Mouse (Mus musculus): ENCODE measurements around the gene Nupl1. TPM values are rescaled to one million over a fixed set of nuclear protein-coding genes. Genes with fewer than 3 reads are reported as not detected.

Gene Nupl1
- polyA plus RNA-seq, 1 experiment: not detected

DNA sequence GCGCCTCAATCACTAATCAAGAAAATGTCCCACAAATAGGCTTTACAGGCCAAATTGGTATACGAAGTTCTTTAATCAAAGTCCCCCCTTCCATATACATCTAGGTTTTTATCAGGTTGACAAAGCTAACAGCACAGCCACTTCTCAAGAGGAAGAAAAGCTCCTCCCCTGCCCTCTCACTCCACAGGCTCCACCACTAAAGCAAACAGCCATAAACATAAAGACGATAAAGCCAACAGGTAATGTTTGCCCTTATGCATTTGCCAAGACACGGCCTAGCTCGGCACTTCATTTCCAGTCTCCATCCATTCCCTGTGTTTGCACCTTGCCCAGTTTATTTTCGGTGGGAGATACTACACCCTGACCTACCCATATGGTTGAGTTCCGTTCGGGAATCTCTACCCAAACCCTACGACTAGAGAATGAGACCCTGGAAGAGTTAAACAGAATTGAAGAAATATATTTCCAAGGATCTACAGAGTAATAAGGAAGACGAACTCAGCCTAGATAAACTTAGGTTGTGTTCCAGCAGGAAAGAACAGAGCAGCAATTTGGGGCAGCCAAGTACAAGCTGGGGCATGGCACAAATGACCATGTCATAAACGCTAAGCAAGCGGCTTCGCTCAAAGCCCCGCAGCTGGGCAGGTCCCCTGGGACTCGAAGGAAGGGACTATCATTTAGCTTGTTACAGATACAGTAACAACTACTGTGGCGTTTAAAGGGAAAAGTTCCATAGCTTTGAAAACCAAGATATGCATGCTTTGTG is 80.2 kb downstream of the Nupl1 start:
- Histone ChIP-seq H3K4me1 (peaks cover 4% of the 10 kb centered on the region; the same call in 1 of the 2 replicates), H3K4me3 (replicated peaks) (no peak overlapping the region), H3K27me3 (replicated peaks) (peaks cover 48% of the 10 kb centered on the region), H3K36me3 (replicated peaks; ENCODE audit: low read length) (no peaks in the 10 kb centered on the region), H3K9me3 (no peaks in the 10 kb centered on the region)
- TF ChIP-seq GATA1 (IDR thresholded peaks at IDR 0.05; ENCODE audit: borderline replicate concordance, low read length) (no peak), FLI1 (IDR thresholded peaks at IDR 0.05; ENCODE audit: low read length) (no peak)

DNA sequence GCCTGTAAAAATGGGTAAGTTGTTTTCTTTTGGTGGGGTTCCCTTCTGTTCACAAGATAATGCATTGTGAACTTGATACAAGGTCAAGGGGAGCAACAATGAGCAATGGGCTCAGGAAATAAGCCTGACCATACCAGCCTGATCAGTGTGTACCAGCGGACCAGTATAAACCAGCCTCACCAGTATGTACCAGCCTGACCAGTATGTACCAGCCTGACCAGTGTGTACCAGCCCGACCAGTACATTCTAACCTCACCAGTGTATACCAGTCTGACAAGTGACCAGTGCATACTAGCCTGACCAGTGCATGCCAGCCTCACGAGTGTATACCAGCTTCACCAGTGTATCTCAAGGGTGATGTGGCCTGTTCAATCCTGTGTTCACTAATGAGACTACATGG is 87.9 kb downstream of the Nupl1 start:
- H3K36me3 ChIP-seq (replicated peaks; ENCODE audit: low read length): no peaks in the 10 kb centered on the region
- H3K4me1 ChIP-seq: no peaks in the 10 kb centered on the region
- TF ChIP-seq GATA1 (IDR thresholded peaks at IDR 0.05; ENCODE audit: borderline replicate concordance, low read length) (no peak), FLI1 (IDR thresholded peaks at IDR 0.05; ENCODE audit: low read length) (no peak)

DNA sequence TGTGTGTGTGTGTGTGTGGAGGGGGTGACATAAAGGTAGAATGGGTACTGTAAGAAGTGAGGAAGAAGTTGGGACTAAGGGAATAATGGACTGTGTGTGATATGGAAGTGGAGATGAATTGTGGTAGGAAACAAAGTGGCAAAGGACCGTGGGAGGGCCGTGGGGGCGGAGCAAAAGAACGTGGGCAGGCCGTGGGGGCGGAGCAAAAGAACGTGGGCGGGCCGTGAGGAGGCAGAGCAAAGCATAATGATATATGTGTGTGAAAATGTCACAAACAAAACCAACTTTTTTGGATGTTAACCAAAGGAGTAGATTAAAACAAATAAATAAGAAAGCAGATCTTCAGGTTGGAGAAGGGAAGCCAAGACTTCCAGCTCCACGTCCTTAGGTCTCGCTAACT is 98.9 kb downstream of the Nupl1 start:
- no peaks in the 10 kb centered on the region for H3K9me3 ChIP-seq
- H3K4me1 ChIP-seq: no peaks in the 10 kb centered on the region
- no peaks in the 10 kb centered on the region for H3K27me3 ChIP-seq (replicated peaks)
- H3K36me3 ChIP-seq (replicated peaks; ENCODE audit: low read length): no peaks in the 10 kb centered on the region
- TF ChIP-seq FLI1 (IDR thresholded peaks at IDR 0.05; ENCODE audit: low read length) (no peak), GATA1 (IDR thresholded peaks at IDR 0.05; ENCODE audit: borderline replicate concordance, low read length) (no peak)
- no peak overlapping the region for H3K4me3 ChIP-seq (replicated peaks)

More for the DNA sequence above, 87.9 kb downstream of the Nupl1 start:
- H3K9me3 ChIP-seq: no peaks in the 10 kb centered on the region
- H3K27me3 ChIP-seq (replicated peaks): peaks cover 8% of the 10 kb centered on the region
- H3K4me3 ChIP-seq (replicated peaks): peak overlapping the region; percentile 26

DNA sequence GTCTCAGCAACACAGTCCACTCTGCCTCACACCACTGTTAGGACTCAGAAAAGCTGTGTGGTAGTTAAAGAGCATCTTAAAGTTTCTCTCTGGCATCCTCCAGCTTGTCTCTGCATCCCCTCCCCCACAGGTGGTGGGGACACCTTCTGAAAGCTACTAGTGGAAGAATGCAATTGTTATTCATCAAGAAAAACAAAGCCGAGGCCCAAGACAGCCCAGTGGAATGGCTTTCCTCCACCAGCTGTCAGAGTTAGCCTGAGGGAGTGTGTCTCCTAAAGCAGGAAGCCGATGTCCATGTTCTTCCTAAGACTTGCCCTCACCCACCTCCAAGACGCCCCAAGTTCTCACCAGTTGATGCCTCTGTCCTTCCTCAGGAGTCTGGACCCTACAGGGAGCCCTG is 102.3 kb downstream of the Nupl1 start:
- Histone ChIP-seq H3K4me1 (no peaks in the 10 kb centered on the region), H3K4me3 (replicated peaks) (no peak overlapping the region), H3K27me3 (replicated peaks) (no peaks in the 10 kb centered on the region), H3K36me3 (replicated peaks; ENCODE audit: low read length) (no peaks in the 10 kb centered on the region), H3K9me3 (no peaks in the 10 kb centered on the region)
- TF ChIP-seq GATA1 (IDR thresholded peaks at IDR 0.05; ENCODE audit: borderline replicate concordance, low read length): no peak
- TF ChIP-seq FLI1 (IDR thresholded peaks at IDR 0.05; ENCODE audit: low read length): no peak

DNA sequence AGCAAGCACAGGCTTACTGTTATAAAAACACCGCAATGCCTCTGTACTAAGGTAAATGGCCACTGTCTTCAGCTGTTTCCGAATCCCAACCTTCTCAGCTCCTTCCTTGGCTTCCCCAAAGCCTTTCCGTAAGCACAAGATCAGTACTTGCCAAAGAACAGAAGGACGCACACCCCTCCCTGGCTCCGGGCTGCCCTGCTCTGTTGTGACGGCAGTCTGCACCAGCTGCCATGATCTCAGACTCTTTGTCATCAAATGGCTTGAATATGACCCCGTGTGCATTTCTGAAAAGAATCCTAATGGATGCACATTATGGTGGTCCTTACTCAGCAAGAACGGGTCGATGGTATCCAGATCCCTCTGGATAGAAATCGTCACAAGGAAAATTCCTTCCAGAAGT is 108.0 kb downstream of the Nupl1 start:
- Histone ChIP-seq H3K36me3 (replicated peaks; ENCODE audit: low read length) (no peaks in the 10 kb centered on the region), H3K4me3 (replicated peaks) (no peak overlapping the region), H3K4me1 (no peaks in the 10 kb centered on the region), H3K27me3 (replicated peaks) (peaks cover 2% of the 10 kb centered on the region), H3K9me3 (no peaks in the 10 kb centered on the region)
- TF ChIP-seq FLI1 (IDR thresholded peaks at IDR 0.05; ENCODE audit: low read length): no peak
- no peak for TF ChIP-seq GATA1 (IDR thresholded peaks at IDR 0.05; ENCODE audit: borderline replicate concordance, low read length)

DNA sequence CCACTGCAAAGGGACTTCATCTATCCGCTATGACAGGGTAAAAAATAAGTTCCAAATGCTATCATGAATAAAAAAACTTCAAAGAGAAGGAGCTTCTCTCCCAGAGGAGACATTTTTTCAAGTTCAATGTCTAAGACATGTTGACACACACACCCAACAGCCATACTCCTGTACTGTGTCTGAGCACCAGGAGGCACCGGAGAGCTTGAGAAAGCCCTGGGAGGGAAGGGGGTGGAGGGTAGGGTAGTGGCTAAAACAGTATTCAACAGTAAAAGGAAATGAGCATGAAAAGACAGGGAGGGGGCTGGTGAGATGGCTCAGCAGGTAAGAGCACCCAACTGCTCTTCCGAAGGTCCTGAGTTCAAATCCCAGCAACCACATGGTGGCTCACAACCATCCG is 112.9 kb downstream of the Nupl1 start:
- H3K27me3 ChIP-seq (replicated peaks): peaks cover 10% of the 10 kb centered on the region
- H3K4me3 ChIP-seq (replicated peaks): no peak overlapping the region
- TF ChIP-seq FLI1 (IDR thresholded peaks at IDR 0.05; ENCODE audit: low read length): no peak
- TF ChIP-seq GATA1 (IDR thresholded peaks at IDR 0.05; ENCODE audit: borderline replicate concordance, low read length): no peak
- no peaks in the 10 kb centered on the region for H3K36me3 ChIP-seq (replicated peaks; ENCODE audit: low read length)
- no peaks in the 10 kb centered on the region; the same call in 1 of the 2 replicates for H3K4me1 ChIP-seq
- no peaks in the 10 kb centered on the region for H3K9me3 ChIP-seq

DNA sequence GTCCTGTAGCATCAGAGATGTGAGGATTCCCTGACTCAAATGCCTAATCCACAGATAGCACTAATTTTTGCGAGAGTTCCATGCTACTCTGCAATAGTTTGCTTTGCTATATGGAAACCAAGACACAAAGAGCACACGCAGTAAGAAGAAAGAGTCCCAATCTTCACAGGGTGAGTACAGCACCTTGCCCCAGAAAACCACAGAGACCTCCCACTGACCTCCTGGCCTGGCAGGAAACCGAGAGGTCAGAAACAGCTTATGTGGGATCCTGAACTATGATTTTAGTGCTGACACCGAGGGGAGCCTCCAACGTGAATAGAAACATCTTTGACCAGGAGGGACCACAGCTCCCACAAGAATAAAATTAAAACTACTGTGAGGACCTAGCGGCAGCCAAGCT is 113.4 kb downstream of the Nupl1 start:
- Histone ChIP-seq H3K36me3 (replicated peaks; ENCODE audit: low read length) (no peaks in the 10 kb centered on the region), H3K4me1 (no peaks in the 10 kb centered on the region; the same call in 1 of the 2 replicates), H3K4me3 (replicated peaks) (no peak overlapping the region), H3K27me3 (replicated peaks) (peaks cover 10% of the 10 kb centered on the region), H3K9me3 (no peaks in the 10 kb centered on the region)
- TF ChIP-seq FLI1 (IDR thresholded peaks at IDR 0.05; ENCODE audit: low read length) (no peak), GATA1 (IDR thresholded peaks at IDR 0.05; ENCODE audit: borderline replicate concordance, low read length) (no peak)

DNA sequence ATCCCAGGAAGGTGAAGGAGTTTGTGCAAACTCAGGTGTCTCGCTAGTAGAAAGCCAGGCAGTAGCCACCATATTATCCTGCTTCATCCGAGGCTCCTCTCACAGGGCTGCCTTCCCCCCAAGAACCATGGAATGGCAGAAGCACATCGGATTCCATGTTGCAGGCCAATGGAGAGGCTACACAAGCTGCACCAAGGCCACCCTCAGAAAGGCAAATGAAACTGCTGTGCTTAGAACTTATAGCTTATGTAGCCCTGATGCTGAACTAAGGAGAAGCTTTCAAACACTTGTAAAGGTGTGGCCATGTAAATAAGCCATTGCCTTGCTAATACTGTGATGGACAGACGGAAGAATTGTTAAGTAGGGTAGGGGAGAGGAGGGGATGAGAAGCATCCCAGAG is 115.4 kb downstream of the Nupl1 start:
- H3K36me3 ChIP-seq (replicated peaks; ENCODE audit: low read length): no peaks in the 10 kb centered on the region
- H3K4me3 ChIP-seq (replicated peaks): no peak overlapping the region
- TF ChIP-seq GATA1 (IDR thresholded peaks at IDR 0.05; ENCODE audit: borderline replicate concordance, low read length) (no peak), FLI1 (IDR thresholded peaks at IDR 0.05; ENCODE audit: low read length) (no peak)
- peaks cover 23% of the 10 kb centered on the region for H3K27me3 ChIP-seq (replicated peaks)
- H3K4me1 ChIP-seq: peaks cover 5% of the 10 kb centered on the region
- no peaks in the 10 kb centered on the region for H3K9me3 ChIP-seq

DNA sequence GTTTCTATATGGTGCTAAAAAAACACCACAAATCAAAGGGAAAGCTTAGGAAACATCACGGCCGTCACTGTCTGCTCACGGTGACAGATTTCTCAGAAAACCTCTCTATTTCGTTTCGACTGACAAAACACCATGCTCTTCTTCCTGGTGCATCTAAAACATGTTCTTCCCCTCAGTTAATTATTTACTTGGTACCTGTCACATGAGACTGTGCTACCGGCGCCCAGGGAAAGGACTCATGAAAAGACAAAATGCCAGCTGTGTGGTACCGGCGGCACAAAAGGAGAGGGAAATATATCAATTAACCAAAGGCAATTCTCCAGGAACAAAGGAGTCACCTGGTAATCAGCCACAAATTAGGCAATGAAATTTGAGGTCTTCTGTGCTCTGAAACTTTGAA is 116.5 kb downstream of the Nupl1 start:
- Histone ChIP-seq H3K9me3 (no peaks in the 10 kb centered on the region), H3K4me3 (replicated peaks) (no peak overlapping the region), H3K36me3 (replicated peaks; ENCODE audit: low read length) (no peaks in the 10 kb centered on the region), H3K4me1 (peaks cover 15% of the 10 kb centered on the region), H3K27me3 (replicated peaks) (peaks cover 32% of the 10 kb centered on the region)
- no peak for TF ChIP-seq GATA1 (IDR thresholded peaks at IDR 0.05; ENCODE audit: borderline replicate concordance, low read length)
- TF ChIP-seq FLI1 (IDR thresholded peaks at IDR 0.05; ENCODE audit: low read length): no peak

Other genes with a start within 250 kb of the Nupl1 start
- 0.02 TPM in 1 of 2 replicates, not detected in the other for gene Atp8a2, start 54.3 kb downstream of the Nupl1 start, polyA plus RNA-seq (2012; ENCODE audit: insufficient read depth, low replicate concordance)
- 1.3 and 14.1 TPM in 2 replicates for gene Gm49336, start 76 bp upstream of the Nupl1 start, polyA plus RNA-seq (2012; ENCODE audit: insufficient read depth, low replicate concordance)
- gene Mtmr6, start 13.8 kb upstream of the Nupl1 start, polyA plus RNA-seq (2012; ENCODE audit: insufficient read depth, low replicate concordance): 0.87 and 3.3 TPM in 2 replicates
- not detected in 2 replicates for gene Amer2, start 121.8 kb upstream of the Nupl1 start, polyA plus RNA-seq (2012; ENCODE audit: insufficient read depth, low replicate concordance)

Data from megakaryocyte, embryonic 14.5 days (primary cell).